Mouse (Mus musculus) lung, postnatal 10 days (tissue): ENCODE results near the gene Slc41a3.

Experiments used
- DNase-seq: peaks from one replicate; pipeline ENCODE4 v3.0.0; 2021

Slc41a3 gene

GRCm38 (mm10) chr6:90598197-90598596 lies 6.3 kb upstream of the Slc41a3 start:
- no peak for DNase-seq

- DNase-seq = no peak
Measured at GRCm38 (mm10) chr6:90600351-90600750, 4.2 kb upstream of the Slc41a3 start.

- no peak for DNase-seq
Measured at GRCm38 (mm10) chr6:90601736-90602135, 2.8 kb upstream of the Slc41a3 start.

- no peak for DNase-seq
Measured at GRCm38 (mm10) chr6:90602304-90602703, 2.2 kb upstream of the Slc41a3 start.

GRCm38 (mm10) chr6:90603126-90603525 lies 1.4 kb upstream of the Slc41a3 start:
- DNase-seq = no peak

- DNase-seq = no peak
Measured at GRCm38 (mm10) chr6:90604130-90604529, 395 bp upstream of the Slc41a3 start.

GRCm38 (mm10) chr6:90605298-90605665 lies 757 bp downstream of the Slc41a3 start:
- DNase-seq = no peak

- peak; percentile 73 for DNase-seq
Measured at GRCm38 (mm10) chr6:90606538-90606937, 2.0 kb downstream of the Slc41a3 start.

GRCm38 (mm10) chr6:90607196-90607595 lies 2.7 kb downstream of the Slc41a3 start:
- DNase-seq = peak; percentile 70

GRCm38 (mm10) chr6:90608186-90608585 lies 3.7 kb downstream of the Slc41a3 start:
- DNase-seq = peak; percentile 54

GRCm38 (mm10) chr6:90610248-90610647 lies 5.7 kb downstream of the Slc41a3 start:
- DNase-seq = no peak

GRCm38 (mm10) chr6:90613277-90613676 lies 8.8 kb downstream of the Slc41a3 start:
- no peak for DNase-seq

GRCm38 (mm10) chr6:90615362-90615761 lies 10.8 kb downstream of the Slc41a3 start:
- DNase-seq = no peak

- no peak for DNase-seq
Measured at GRCm38 (mm10) chr6:90615991-90616390, 11.5 kb downstream of the Slc41a3 start.

GRCm38 (mm10) chr6:90616481-90616880 lies 12.0 kb downstream of the Slc41a3 start:
- DNase-seq = no peak

GRCm38 (mm10) chr6:90618274-90618673 lies 13.7 kb downstream of the Slc41a3 start:
- peak; percentile 40 for DNase-seq

- peak; percentile 52 for DNase-seq
Measured at GRCm38 (mm10) chr6:90618821-90619636, 14.5 kb downstream of the Slc41a3 start.

- no peak for DNase-seq
Measured at GRCm38 (mm10) chr6:90619936-90620335, 15.4 kb downstream of the Slc41a3 start.

- DNase-seq = no peak
Measured at GRCm38 (mm10) chr6:90620791-90621583, 16.5 kb downstream of the Slc41a3 start.

GRCm38 (mm10) chr6:90621584-90621890 lies 17.0 kb downstream of the Slc41a3 start:
- DNase-seq = no peak

- peak; percentile 24 for DNase-seq
Measured at GRCm38 (mm10) chr6:90622758-90623455, 18.4 kb downstream of the Slc41a3 start.

GRCm38 (mm10) chr6:90623456-90623836 lies 18.9 kb downstream of the Slc41a3 start:
- no peak for DNase-seq

GRCm38 (mm10) chr6:90624184-90624583 lies 19.7 kb downstream of the Slc41a3 start:
- DNase-seq = peak; percentile 88

- DNase-seq = peak; percentile 83
Measured at GRCm38 (mm10) chr6:90624733-90625132, 20.2 kb downstream of the Slc41a3 start.
